Mouse (Mus musculus): ENCODE data around the gene Arfgap3. TPM values are rescaled to one million over a fixed set of nuclear protein-coding genes. Genes with fewer than 3 reads are reported as not detected.
"Not testable (repeated sequence)": the region's sequence is repeated elsewhere in the genome, so short reads cannot be mapped to it uniquely, and the experiment has no call there.

Arfgap3 gene
- total RNA-seq, 1 experiment from 2014 or later, result 25.5 TPM

GRCm38 (mm10) chr15:83296771-83297311 is 53.2 kb downstream of the Arfgap3 start:
- no peak for ATAC-seq (replicated peaks; ENCODE audit: low read depth, poor library complexity, severe bottlenecking)

DNA sequence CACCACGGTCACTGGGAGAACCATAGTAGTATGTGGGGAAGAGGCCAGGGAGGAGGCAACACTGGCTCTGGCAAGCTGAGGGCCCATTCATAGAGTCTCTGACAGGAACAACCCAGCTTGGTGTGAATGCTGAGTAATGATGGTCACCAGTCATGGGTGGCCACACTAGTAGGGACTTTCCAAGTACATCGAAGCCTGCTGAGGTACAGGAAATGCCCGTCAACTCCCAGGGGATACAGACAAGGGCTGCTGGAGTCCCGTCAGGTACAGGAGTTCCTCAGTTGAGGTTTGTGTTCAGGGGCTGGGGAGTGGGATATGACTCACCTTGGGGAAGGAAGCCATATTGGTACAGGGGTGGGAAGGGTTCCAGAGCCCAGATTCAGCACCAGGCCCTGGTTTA is 54.0 kb downstream of the Arfgap3 start:
- no peak for ATAC-seq (replicated peaks; ENCODE audit: low read depth, poor library complexity, severe bottlenecking)

DNA sequence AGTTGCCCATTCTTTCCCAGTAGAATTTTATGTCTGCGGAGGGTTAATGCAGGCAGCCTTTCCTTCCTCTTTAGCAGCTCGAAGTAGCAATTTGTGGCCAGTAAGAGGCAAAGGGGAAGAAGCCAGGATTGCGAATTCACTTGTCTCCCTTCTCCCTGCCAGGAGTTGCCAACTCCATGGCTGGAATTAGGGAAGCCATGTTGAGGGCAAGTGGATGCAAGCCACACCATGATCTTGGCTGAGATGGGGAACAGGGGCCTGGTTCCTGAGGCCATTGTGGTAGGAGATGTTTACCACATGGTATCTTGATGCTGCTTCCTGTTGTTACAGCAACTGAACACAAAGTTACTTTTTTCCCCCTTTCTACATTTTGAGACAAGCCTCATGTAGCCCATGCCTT is 55.1 kb downstream of the Arfgap3 start:
- peak; percentile 63 for ATAC-seq (replicated peaks; ENCODE audit: low read depth, poor library complexity, severe bottlenecking)

GRCm38 (mm10) chr15:83293706-83294645 is 56.1 kb downstream of the Arfgap3 start:
- ATAC-seq (replicated peaks; ENCODE audit: low read depth, poor library complexity, severe bottlenecking), result no peak

DNA sequence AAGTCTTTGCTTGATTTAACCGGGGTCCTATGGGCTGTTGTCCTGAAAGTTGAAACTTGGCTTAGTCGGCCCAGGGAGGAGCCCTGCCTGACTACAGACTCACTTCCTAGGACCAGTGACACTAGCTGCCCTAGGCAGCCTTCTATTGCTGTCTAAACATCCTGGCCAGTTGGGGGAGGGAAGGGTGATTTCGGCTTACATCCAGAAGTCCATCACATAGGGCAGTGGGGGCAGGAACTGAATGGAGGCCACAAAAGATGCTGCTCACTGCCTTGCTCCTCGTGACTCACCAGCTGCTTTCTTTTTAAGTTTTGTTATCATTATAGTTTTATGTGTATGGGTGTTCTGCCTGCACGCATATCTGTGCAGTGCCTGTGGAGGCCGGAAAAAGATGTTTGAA is 56.9 kb downstream of the Arfgap3 start:
- ATAC-seq (replicated peaks; ENCODE audit: low read depth, poor library complexity, severe bottlenecking), result no peak

DNA sequence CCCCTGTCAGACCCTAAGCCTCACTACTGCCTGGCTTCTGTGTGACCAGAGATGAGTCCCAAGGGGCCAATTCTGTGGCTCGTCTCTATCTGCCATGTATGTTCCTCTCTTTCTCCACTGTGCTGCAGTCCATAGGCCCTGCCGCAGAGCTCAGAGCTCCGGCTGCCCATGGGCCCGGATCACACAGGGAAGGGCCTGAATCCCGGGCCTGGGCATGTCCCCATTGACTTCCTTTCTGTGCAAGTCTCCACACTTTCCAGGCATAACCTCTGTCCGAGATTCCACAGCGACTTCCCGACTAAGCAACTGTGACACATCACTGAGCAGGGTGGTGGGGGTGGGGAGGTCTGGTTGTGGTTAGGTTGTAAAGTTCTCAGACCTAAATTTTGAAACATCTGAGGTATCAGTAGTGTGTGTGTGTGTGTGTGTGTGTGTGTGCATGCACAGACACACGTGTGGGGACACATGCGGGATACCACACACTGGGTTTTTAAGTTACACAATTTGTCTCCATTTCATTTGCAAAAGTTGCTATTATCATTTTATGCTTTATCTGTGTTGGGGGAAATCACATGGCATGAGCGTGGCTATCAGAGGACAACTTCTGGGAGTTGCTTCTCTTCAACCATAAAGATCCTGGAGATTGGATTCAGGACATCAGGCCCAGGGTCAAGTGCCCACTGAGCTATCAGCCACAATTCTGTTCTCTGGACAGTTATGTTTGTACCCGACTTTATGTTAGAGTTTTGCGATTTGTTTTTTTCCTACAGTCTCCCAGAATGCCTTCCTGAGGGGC is 57.6 kb downstream of the Arfgap3 start:
- no peak for ATAC-seq (replicated peaks; ENCODE audit: low read depth, poor library complexity, severe bottlenecking)

DNA sequence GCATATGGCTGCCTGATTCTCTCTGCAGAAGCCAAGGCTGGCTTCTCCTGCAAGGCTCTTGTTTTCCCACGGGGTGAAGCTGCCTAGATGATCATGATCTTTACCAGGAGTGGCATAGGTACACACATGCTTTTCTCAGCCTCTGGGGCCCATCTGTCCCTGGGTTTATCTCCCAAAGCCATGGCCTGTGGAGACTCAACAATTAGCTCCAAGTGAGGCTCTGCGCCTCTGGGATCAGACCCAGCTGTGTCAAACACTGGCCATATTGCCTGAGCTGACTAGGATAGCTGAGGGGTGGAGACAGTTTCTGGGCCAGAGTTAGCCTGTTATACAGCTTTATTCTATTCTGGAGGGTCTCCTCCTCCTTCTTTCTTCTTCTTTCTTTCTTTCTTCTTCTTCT is 59.1 kb downstream of the Arfgap3 start:
- no peak for ATAC-seq (replicated peaks; ENCODE audit: low read depth, poor library complexity, severe bottlenecking)

- ATAC-seq (replicated peaks; ENCODE audit: low read depth, poor library complexity, severe bottlenecking), result no peak
Measured at GRCm38 (mm10) chr15:83284828-83285227, 65.2 kb downstream of the Arfgap3 start.

DNA sequence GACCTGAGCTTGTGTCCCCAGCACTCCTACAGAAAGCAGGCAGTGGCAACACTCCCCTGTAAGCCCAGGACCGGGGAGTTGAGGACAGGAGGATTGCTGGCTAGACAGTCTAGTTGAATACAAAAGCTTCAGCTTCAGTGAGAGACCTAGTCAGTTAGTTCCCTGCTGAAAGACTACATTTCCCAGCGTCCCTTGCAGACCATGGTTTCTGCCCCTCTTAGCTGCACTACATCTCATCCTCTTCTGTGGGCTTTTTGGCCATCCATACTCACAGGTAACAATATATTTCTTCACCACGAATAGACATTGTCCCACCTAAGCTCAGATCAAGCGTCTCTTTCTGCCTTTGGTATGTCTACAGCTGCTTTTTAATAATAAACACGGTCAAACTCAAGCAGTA is 67.7 kb downstream of the Arfgap3 start:
- ATAC-seq (replicated peaks; ENCODE audit: low read depth, poor library complexity, severe bottlenecking), result no peak

GRCm38 (mm10) chr15:83281303-83281702 is 68.7 kb downstream of the Arfgap3 start:
- ATAC-seq (replicated peaks; ENCODE audit: low read depth, poor library complexity, severe bottlenecking), result no peak

GRCm38 (mm10) chr15:83278579-83278978 is 71.5 kb downstream of the Arfgap3 start:
- no peak for ATAC-seq (replicated peaks; ENCODE audit: low read depth, poor library complexity, severe bottlenecking)

GRCm38 (mm10) chr15:83277451-83277850 is 72.6 kb downstream of the Arfgap3 start:
- no peak for ATAC-seq (replicated peaks; ENCODE audit: low read depth, poor library complexity, severe bottlenecking)

- not testable (repeated sequence) for ATAC-seq (replicated peaks; ENCODE audit: low read depth, poor library complexity, severe bottlenecking)
Measured at GRCm38 (mm10) chr15:83274237-83274636, 75.8 kb downstream of the Arfgap3 start.

GRCm38 (mm10) chr15:83273017-83273416 is 77.0 kb downstream of the Arfgap3 start:
- ATAC-seq (replicated peaks; ENCODE audit: low read depth, poor library complexity, severe bottlenecking), result no peak

GRCm38 (mm10) chr15:83271221-83271620 is 78.8 kb downstream of the Arfgap3 start:
- not testable (repeated sequence) for ATAC-seq (replicated peaks; ENCODE audit: low read depth, poor library complexity, severe bottlenecking)

DNA sequence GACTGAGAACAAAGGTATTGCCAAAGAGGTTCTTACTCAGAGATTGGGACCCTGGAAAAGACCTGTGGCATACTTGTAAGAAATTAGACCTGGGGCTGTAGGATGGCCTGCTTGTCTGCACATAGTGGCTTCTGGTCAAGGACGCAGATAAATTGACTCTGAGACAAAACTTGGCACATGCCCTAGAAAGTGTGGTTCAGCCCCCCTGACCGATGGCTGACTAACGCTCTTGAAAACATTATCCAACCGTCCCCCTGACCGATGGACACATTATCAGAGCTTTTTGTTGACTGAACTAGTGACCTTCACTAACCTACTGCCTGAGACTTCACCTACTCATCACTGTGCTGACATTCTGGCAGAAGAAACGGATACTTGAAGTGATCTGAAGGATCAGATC is 80.1 kb downstream of the Arfgap3 start:
- ATAC-seq (replicated peaks; ENCODE audit: low read depth, poor library complexity, severe bottlenecking), result not testable (repeated sequence)

- ATAC-seq (replicated peaks; ENCODE audit: low read depth, poor library complexity, severe bottlenecking), result not testable (repeated sequence)
Measured at GRCm38 (mm10) chr15:83268428-83268827, 81.6 kb downstream of the Arfgap3 start.

DNA sequence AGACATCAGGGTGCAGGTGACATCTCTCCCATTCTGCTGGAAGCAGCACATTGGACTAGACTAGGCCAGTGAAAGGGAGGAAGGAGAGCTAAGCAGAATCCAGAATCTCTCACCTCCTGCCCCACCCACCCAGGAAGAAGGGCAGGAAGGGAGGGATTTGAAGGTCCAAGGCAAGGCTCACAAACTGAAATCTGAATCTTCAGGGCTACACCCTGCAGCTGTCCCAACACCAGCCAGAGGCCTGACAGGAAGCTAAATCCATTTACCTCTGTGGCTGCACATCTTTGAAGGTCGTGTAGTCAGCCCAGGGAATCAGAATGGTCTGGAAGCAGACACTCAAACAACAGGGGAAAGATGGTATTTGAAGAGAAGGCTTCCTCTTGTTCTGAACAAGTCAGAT is 84.8 kb downstream of the Arfgap3 start:
- ATAC-seq (replicated peaks; ENCODE audit: low read depth, poor library complexity, severe bottlenecking), result no peak

DNA sequence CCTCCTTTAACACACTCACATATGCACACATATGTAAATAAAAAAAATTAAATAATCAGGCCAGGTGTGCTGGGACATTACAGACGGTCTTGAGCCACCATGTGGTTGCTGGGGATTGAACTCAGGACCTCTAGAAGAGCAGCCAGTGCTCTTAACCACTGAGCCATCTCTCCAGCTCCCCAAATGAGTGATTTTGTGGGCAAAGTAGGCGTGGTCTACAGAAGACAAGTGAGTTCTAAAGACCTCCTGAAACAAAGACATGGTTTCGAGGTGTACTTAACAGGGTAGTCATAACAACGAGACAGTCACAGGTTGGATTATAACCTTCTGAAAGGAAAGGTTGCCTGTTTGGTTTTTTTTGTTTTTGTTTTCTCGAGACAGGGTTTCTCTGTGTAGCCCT is 86.6 kb downstream of the Arfgap3 start:
- ATAC-seq (replicated peaks; ENCODE audit: low read depth, poor library complexity, severe bottlenecking), result no peak

DNA sequence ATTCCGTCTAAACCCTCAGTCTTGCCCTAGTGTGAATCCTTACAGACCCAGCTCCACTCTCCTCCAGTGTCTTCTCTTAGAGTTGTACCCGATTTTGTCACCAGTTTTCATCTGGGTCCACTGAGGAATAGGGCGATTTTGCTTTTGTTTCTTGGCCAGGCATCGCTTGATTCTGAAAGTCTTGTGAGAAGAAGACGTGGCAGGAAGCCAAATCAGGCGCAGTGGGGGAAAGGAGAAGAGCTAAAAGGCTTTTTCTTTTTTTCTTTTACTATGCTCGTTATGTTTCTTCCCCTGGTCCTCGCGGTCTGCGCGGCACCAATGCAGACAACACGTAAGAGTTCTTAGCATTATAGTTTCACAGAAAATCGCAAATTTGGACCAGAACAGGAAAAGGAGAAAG is 92.1 kb downstream of the Arfgap3 start:
- no peak for ATAC-seq (replicated peaks; ENCODE audit: low read depth, poor library complexity, severe bottlenecking)

GRCm38 (mm10) chr15:83256491-83256890 is 93.6 kb downstream of the Arfgap3 start:
- no peak for ATAC-seq (replicated peaks; ENCODE audit: low read depth, poor library complexity, severe bottlenecking)
